Mouse (Mus musculus): Measurements from ENCODE around the gene Ubash3a.
A peak's percentile ranks its signal among the peaks of the same experiment; 100 is the strongest.

Gene Ubash3a

GRCm38 (mm10) chr17:31216068-31216955 is 8.6 kb downstream of the Ubash3a start:
- no peak for DNase-seq (ENCODE audit: low spot score)

DNA sequence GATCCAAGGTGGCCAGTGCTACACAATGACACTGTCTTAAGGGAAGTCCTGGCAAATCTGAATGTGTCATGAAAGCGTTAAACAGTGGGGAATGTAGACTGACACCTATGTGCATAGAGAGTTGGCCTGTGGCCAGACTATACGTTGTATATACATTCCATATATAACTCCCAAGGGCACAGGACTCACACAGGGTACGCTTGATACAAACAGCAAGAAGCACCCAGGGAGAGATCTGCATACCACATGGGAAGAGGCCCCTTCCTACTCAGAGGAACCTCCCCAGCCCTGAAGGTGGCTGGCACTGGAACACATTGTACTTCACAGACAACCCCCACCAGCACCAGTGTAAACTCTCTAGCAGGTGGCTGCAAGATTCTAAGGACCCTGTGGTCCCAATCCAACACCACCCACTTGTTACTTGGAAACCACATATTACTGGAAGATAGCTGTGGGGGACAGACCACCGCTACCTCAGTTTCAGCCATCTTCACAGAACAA is 15.2 kb downstream of the Ubash3a start:
- no peak for DNase-seq (ENCODE audit: low spot score)

- no peak for DNase-seq (ENCODE audit: low spot score)
Measured at GRCm38 (mm10) chr17:31223835-31224234, 16.2 kb downstream of the Ubash3a start.

GRCm38 (mm10) chr17:31224591-31224990 is 16.9 kb downstream of the Ubash3a start:
- DNase-seq (ENCODE audit: low spot score) = no peak

DNA sequence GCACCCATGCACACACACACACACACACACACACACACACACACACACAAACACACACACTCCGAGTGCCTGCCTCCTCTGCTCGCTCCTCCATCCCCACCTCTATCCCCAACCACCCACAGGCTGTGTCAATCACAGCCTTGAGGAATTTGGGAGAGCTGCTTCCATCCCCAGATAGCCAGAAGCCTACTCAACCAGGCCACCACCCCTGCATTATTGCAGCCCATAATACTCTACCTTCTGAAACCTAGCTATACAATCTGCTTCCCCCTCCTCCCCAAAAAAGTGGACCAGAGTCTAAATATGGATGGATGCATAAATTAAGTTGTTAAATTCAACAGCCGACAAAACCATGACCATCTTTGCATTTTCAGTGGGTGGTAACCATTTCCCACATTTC is 18.7 kb downstream of the Ubash3a start:
- no peak for DNase-seq (ENCODE audit: low spot score)

DNA sequence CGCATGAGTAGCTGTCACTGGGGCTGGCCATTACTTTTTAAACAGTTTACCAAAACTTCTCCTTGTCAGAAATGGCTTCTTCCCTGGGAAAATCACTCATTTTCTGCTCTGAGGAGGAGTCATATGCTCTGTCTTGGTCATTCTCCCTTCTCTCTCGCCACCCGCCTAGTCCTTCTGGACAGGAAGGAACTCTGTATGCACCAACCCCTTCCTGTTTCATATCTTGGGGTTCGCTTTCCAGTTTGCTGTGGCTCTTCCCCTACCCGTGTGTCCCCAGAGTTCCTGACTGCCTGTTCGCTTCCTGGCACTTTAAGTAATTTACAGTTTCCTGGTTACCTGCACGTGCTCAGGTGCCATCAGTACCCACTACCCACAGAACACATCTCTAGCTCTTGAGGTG is 19.3 kb downstream of the Ubash3a start:
- no peak for DNase-seq (ENCODE audit: low spot score)

- DNase-seq (ENCODE audit: low spot score) = no peak
Measured at GRCm38 (mm10) chr17:31231780-31232179, 24.1 kb downstream of the Ubash3a start.

DNA sequence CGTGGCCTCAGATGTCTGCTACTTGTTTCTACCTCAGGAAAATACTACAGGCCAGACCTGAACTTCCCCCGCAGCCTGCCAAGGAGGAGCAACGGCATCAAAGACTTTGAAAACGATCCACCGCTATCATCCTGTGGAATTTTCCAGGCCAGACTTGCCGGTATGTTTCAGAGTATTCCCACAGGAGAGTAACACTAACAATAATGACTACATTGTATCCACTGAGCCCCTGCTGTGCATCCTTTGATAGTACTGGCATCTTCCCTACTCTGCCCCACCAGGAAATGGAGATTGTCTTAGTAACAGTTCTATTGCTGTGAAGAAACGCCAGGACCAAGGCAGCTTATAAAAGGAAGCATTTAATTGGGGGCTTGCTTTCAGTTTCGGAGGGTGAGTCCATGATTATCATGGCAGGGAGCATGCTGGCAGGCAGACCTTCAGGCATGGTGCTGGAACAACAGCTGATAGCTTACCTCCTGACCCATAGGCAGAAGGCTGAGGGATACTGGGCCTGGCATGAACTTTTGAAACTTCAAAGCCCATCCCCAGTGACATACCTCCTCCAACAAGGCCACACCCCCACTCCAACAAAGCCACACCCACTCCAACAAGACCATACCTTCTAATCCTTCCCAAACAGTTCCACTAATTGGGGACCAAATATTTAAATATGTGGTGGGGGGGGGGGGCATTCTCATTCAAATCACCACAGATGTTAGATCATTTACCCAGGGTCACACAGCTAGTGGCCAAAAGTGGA is 24.8 kb downstream of the Ubash3a start:
- DNase-seq (ENCODE audit: low spot score) = no peak

DNA sequence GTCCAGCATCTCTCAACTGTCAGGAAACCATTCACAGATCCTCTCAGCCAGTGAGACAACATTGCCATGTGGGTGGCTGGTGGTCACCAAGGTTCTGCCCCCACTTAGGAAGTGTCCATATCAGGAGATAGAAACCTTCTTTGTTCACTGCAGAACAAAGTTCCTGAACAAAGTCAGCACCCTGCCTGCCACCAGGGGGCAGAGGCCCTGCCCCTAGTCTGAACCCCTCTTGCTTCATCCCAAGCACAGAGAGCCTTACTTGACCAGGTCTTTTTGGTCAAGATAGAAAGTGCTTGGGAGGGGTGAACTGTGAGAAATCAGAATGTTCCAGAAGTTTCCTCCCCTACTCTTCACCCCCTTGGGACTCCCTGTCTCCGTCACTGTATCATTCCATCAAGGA is 28.2 kb downstream of the Ubash3a start:
- DNase-seq (ENCODE audit: low spot score) = no peak

DNA sequence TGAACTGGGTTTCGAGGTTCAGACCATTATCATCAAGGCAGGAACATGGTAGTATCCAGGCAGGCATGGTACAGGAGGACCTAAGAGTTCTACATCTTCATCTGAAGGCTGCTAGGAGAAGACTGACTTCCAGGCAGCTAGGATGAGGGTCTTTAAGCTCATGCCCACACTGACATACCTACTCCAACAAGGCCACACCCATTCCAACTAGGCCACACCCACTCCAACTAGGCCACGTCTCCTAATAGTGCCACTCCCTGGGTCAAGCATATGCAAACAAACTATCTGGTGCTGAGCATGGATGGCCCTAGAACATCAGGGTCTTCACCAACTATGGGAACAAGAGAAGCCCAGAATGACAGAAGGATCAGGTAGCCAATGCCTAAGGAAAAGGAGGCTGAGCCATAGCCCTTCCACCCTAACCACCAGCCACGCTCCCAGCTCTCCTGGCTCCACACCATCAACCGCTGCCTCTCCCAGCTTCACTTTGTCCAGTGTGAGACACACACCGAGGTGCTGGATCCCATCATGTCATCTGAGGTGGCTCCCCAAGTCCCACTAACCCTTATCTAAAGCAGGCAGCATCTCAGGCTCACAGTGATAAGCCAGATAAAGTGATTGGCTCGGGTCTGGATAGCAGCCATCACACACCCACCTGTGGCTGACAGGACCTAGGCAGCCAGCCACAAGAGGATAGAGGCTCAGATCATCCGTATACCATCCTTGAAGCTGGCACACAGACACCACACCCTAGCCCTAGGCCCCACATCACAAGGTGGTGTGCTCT is 30.8 kb downstream of the Ubash3a start:
- DNase-seq (ENCODE audit: low spot score) = no peak

- no peak for DNase-seq (ENCODE audit: low spot score)
Measured at GRCm38 (mm10) chr17:31241156-31241555, 33.5 kb downstream of the Ubash3a start.

DNA sequence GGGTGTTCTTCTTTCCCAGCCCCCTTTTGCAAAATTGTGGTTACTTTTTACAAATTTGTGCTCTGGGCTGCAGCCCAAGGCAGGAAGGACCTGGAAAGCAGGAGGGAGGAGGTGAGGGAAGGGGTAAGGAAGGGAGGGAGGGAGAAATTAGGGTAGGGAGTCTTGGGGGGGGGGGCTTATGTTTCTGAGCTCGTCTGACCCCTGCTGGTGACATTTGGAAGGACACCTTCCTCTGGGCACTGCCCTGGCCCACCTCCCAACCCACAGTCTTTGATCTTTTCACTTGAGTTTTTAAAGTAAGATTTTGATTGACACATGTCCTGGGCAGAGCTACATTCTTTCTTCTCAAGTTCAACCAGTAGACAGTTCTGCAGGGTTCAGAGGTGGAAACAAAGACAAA is 35.1 kb downstream of the Ubash3a start:
- no peak for DNase-seq (ENCODE audit: low spot score)

DNA sequence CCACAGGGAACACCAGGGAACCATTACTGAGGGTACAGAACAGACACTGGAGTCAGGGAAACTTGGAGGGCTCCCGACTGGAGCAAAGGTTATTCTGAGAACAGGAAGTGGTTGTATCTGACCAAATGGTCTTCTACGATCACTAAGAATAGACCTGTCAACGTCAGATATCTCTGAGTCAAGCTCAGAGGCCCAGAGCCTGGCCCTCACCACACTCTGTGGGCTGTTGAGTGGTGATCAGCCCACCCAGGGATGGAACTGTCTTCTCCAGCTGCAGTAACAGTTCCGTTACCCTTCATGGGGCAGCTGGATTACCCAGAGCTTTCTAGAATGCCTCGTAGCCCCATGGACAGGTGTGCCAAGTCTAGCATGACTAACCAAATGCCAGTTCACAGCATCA is 37.6 kb downstream of the Ubash3a start:
- no peak for DNase-seq (ENCODE audit: low spot score)

DNA sequence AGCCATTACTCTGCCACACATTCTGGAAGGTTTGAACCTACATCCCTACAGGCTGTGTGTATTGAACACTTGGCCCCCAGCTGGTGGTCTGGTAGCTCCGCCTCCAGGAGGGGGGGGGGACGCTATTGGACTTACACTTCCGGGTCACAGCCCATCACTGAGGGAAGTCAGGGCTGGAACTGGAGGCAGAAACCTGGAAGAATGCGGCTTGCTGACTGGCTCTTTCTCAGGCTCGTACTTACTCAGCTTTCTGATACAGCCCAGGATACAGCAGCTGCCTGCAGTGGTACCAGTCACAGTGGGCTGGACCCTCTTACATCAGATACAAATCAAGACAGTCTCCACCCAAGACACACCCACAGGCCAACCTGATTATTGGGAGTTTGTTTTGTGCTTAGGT is 39.5 kb downstream of the Ubash3a start:
- no peak for DNase-seq (ENCODE audit: low spot score)

- no peak for DNase-seq (ENCODE audit: low spot score)
Measured at GRCm38 (mm10) chr17:31253951-31254350, 46.3 kb downstream of the Ubash3a start.

GRCm38 (mm10) chr17:31254463-31254931 is 46.8 kb downstream of the Ubash3a start:
- DNase-seq (ENCODE audit: low spot score) = peak; percentile 58

- DNase-seq (ENCODE audit: low spot score) = no peak
Measured at GRCm38 (mm10) chr17:31257149-31257548, 49.5 kb downstream of the Ubash3a start.

- no peak for DNase-seq (ENCODE audit: low spot score)
Measured at GRCm38 (mm10) chr17:31257898-31258297, 50.2 kb downstream of the Ubash3a start.

DNA sequence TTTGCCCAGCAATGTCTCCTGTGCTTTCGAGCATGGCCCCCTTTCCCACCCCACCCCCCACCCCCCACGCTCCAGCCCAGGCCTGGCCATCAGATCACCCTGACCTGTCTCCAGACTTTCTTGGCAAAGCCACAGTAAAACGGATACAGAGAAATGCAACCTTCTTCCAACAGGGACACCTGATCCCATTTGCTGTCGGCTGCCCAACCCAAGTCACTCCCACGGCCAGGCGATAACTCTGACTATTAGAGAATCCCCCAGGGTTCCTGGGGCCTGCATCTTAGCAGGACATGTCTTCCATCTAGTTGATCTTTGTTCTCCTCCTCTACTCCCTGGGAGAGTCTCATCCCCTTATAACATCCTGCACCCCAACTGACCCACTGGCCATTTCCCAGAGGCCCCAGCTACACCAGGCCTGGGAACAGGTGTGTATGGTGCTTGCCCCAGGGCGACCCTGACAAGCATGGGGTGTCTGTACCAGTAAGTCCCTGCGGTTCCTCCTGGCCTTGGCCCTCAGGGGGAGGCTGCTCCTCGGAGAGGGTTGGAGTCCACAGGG is 50.7 kb downstream of the Ubash3a start:
- no peak for DNase-seq (ENCODE audit: low spot score)

- DNase-seq (ENCODE audit: low spot score) = no peak
Measured at GRCm38 (mm10) chr17:31259145-31259544, 51.5 kb downstream of the Ubash3a start.

DNA sequence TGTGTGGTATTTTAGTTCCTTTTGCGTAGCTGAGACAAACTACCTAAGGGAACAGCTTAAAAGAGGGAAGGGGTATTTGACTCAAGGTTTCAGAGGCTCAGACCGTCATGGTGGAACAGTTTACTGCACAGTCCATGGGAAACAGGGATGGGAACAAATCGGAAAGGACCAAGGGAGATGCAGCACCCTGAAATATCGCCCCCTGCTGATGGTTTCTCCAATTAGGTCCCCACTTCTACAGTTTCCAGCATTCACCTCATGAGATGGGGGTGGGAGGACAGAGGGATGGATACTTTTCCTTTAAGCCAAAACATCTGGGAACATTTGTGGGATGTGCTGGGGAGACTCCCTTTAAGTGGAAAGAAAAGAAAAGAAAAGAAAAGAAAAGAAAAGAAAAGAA is 52.2 kb downstream of the Ubash3a start:
- DNase-seq (ENCODE audit: low spot score) = no peak

DNA sequence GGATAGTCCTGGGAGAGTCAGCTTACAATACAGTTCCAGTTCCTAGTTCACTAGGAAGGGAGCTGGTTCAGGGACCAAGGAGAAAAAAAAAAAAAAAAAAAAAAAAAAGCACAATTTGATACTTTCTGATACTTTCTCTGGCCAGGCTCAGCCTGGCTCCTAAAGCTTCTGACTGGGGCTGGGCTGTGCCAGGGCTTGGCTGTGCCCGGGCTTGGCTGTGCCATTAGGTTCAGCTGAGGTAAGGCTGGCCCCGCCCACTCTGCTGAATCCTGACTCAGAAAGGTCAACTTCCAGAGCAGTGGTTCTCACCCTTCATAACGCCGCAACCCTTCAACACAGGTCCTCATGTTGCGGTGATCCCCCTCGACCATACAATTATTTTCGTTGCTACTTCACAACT is 52.8 kb downstream of the Ubash3a start:
- DNase-seq (ENCODE audit: low spot score) = no peak

Measured in adipocyte (in vitro differentiated cells).